Mouse (Mus musculus): Measurements from ENCODE around the gene Sh3kbp1. TPM values are rescaled to one million over a fixed set of nuclear protein-coding genes. Genes with fewer than 3 reads are reported as not detected.

Gene Sh3kbp1
- total and polyA plus RNA-seq, 2 experiments from 2014 or later, result 255 to 279 TPM

GRCm38 (mm10) chrX:159671388-159671787 lies 44.3 kb downstream of the Sh3kbp1 start:
- no peak overlapping the region for H3K4me2 ChIP-seq (ENCODE audit: low read depth, low read length)
- no peak overlapping the region for H3K27ac ChIP-seq (ENCODE audit: low read depth)
- no peaks in the 10 kb centered on the region for H3K4me1 ChIP-seq (ENCODE audit: control insufficient read depth, insufficient read depth)
- DNase-seq (ENCODE audit: low spot score) (no peak), ATAC-seq (ENCODE audit: insufficient read depth, low read depth) (no peak)
- H3K27me3 ChIP-seq (ENCODE audit: control insufficient read depth, insufficient read depth, low read length), result no peaks in the 10 kb centered on the region
- no peak overlapping the region for H3K9ac ChIP-seq (replicated peaks; ENCODE audit: low read depth, low read length)
- H3K4me3 ChIP-seq (ENCODE audit: low read depth, low read length), result no peak overlapping the region
- H3K36me3 ChIP-seq (replicated peaks; ENCODE audit: control insufficient read depth, insufficient read depth, low read length), result no peaks in the 10 kb centered on the region
- TF ChIP-seq EP300 (IDR thresholded peaks at IDR 0.05; ENCODE audit: low read depth), result no peak
- TF ChIP-seq CTCF (IDR thresholded peaks at IDR 0.05; ENCODE audit: low read depth), result no peak
- 86% methylated on average over 7 of the region's 7 CpGs for WGBS
- no peaks in the 10 kb centered on the region for H3K9me3 ChIP-seq (replicated peaks; ENCODE audit: control insufficient read depth, low read length)

- DNase-seq (ENCODE audit: low spot score), result no peak
- no peaks in the 10 kb centered on the region for H3K36me3 ChIP-seq (replicated peaks; ENCODE audit: control insufficient read depth, insufficient read depth, low read length)
- WGBS, result 32% methylated on average over 2 of the region's 2 CpGs
Observed at GRCm38 (mm10) chrX:159672466-159672865, 45.4 kb downstream of the Sh3kbp1 start.

GRCm38 (mm10) chrX:159676242-159676641 lies 49.2 kb downstream of the Sh3kbp1 start:
- H3K27ac ChIP-seq (ENCODE audit: low read depth), result no peak overlapping the region; the same call in 1 of the 2 replicates
- DNase-seq (ENCODE audit: low spot score), result no peak
- no peak for ATAC-seq (ENCODE audit: insufficient read depth, low read depth)
- H3K4me2 ChIP-seq (ENCODE audit: low read depth, low read length), result no peak overlapping the region
- H3K27me3 ChIP-seq (ENCODE audit: control insufficient read depth, insufficient read depth, low read length), result no peaks in the 10 kb centered on the region
- no peaks in the 10 kb centered on the region for H3K9me3 ChIP-seq (replicated peaks; ENCODE audit: control insufficient read depth, low read length)
- no peak for TF ChIP-seq CTCF (IDR thresholded peaks at IDR 0.05; ENCODE audit: low read depth)
- no peak for TF ChIP-seq EP300 (IDR thresholded peaks at IDR 0.05; ENCODE audit: low read depth)
- no peaks in the 10 kb centered on the region for H3K36me3 ChIP-seq (replicated peaks; ENCODE audit: control insufficient read depth, insufficient read depth, low read length)
- no peak overlapping the region for H3K9ac ChIP-seq (replicated peaks; ENCODE audit: low read depth, low read length)
- WGBS, result 20% methylated on average over 2 of the region's 2 CpGs
- no peak overlapping the region for H3K4me3 ChIP-seq (ENCODE audit: low read depth, low read length)
- no peaks in the 10 kb centered on the region for H3K4me1 ChIP-seq (ENCODE audit: control insufficient read depth, insufficient read depth)

More at GRCm38 (mm10) chrX:159672466-159672865, 45.4 kb downstream of the Sh3kbp1 start:
- Histone ChIP-seq H3K9me3 (replicated peaks; ENCODE audit: control insufficient read depth, low read length) (no peaks in the 10 kb centered on the region), H3K4me3 (ENCODE audit: low read depth, low read length) (no peak overlapping the region), H3K4me2 (ENCODE audit: low read depth, low read length) (no peak overlapping the region), H3K9ac (replicated peaks; ENCODE audit: low read depth, low read length) (no peak overlapping the region), H3K27ac (ENCODE audit: low read depth) (no peak overlapping the region), H3K4me1 (ENCODE audit: control insufficient read depth, insufficient read depth) (no peaks in the 10 kb centered on the region), H3K27me3 (ENCODE audit: control insufficient read depth, insufficient read depth, low read length) (no peaks in the 10 kb centered on the region)
- no peak for TF ChIP-seq EP300 (IDR thresholded peaks at IDR 0.05; ENCODE audit: low read depth)
- no peak for TF ChIP-seq CTCF (IDR thresholded peaks at IDR 0.05; ENCODE audit: low read depth)
- no peak for ATAC-seq (ENCODE audit: insufficient read depth, low read depth)

GRCm38 (mm10) chrX:159677585-159678319 lies 50.7 kb downstream of the Sh3kbp1 start:
- no peaks in the 10 kb centered on the region for H3K27me3 ChIP-seq (ENCODE audit: control insufficient read depth, insufficient read depth, low read length)
- H3K4me2 ChIP-seq (ENCODE audit: low read depth, low read length), result no peak overlapping the region
- no peaks in the 10 kb centered on the region for H3K4me1 ChIP-seq (ENCODE audit: control insufficient read depth, insufficient read depth)
- ATAC-seq (ENCODE audit: insufficient read depth, low read depth) (no peak), DNase-seq (ENCODE audit: low spot score) (no peak)
- no peak overlapping the region for H3K27ac ChIP-seq (ENCODE audit: low read depth)
- no peak overlapping the region for H3K4me3 ChIP-seq (ENCODE audit: low read depth, low read length)
- no peak overlapping the region for H3K9ac ChIP-seq (replicated peaks; ENCODE audit: low read depth, low read length)
- WGBS, result 47% methylated on average over 4 of the region's 4 CpGs
- no peaks in the 10 kb centered on the region for H3K9me3 ChIP-seq (replicated peaks; ENCODE audit: control insufficient read depth, low read length)
- no peaks in the 10 kb centered on the region for H3K36me3 ChIP-seq (replicated peaks; ENCODE audit: control insufficient read depth, insufficient read depth, low read length)
- TF ChIP-seq CTCF (IDR thresholded peaks at IDR 0.05; ENCODE audit: low read depth) (no peak), EP300 (IDR thresholded peaks at IDR 0.05; ENCODE audit: low read depth) (no peak)

GRCm38 (mm10) chrX:159678320-159678835 lies 51.3 kb downstream of the Sh3kbp1 start:
- Histone ChIP-seq H3K4me3 (ENCODE audit: low read depth, low read length) (no peak overlapping the region), H3K27ac (ENCODE audit: low read depth) (no peak overlapping the region), H3K9ac (replicated peaks; ENCODE audit: low read depth, low read length) (no peak overlapping the region), H3K36me3 (replicated peaks; ENCODE audit: control insufficient read depth, insufficient read depth, low read length) (no peaks in the 10 kb centered on the region), H3K27me3 (ENCODE audit: control insufficient read depth, insufficient read depth, low read length) (no peaks in the 10 kb centered on the region), H3K4me2 (ENCODE audit: low read depth, low read length) (no peak overlapping the region), H3K4me1 (ENCODE audit: control insufficient read depth, insufficient read depth) (no peaks in the 10 kb centered on the region), H3K9me3 (replicated peaks; ENCODE audit: control insufficient read depth, low read length) (no peaks in the 10 kb centered on the region)
- ATAC-seq (ENCODE audit: insufficient read depth, low read depth) (no peak), DNase-seq (ENCODE audit: low spot score) (no peak)
- no peak for TF ChIP-seq EP300 (IDR thresholded peaks at IDR 0.05; ENCODE audit: low read depth)
- WGBS, result 75% methylated on average over 5 of the region's 5 CpGs

Data from heart, postnatal 0 days (tissue).